Mouse (Mus musculus): ENCODE measurements around the gene Trio. TPM values are rescaled to one million over a fixed set of nuclear protein-coding genes. Genes with fewer than 3 reads are reported as not detected.

Trio gene
- total and polyA plus RNA-seq, 2 experiments from 2014 or later = 21.9 to 214 TPM

DNA sequence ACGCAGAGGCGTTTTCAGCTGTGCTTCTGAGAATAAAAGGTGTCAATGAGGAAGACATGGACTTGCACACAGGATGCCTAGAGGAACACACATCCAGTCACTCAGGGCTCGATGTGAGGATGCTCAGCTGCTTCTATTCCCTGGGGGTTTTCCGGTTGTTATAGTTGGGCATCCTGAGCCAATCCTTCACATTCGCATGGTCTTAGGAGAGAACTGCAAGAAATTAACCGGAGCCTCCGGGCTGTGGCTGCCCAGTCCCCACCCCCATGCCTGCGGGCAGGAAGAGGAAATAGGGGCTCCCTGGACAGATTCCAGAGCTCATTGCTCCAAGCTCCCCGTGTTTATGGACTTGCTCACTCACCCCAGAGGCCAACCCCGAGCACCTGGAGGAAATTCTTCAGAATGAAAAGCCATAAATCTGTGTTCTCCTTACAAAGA lies 241.5 kb downstream of the Trio start:
- no peaks in the 10 kb centered on the region for H3K9me3 ChIP-seq (ENCODE audit: low read length)
- DNase-seq = no peak

DNA sequence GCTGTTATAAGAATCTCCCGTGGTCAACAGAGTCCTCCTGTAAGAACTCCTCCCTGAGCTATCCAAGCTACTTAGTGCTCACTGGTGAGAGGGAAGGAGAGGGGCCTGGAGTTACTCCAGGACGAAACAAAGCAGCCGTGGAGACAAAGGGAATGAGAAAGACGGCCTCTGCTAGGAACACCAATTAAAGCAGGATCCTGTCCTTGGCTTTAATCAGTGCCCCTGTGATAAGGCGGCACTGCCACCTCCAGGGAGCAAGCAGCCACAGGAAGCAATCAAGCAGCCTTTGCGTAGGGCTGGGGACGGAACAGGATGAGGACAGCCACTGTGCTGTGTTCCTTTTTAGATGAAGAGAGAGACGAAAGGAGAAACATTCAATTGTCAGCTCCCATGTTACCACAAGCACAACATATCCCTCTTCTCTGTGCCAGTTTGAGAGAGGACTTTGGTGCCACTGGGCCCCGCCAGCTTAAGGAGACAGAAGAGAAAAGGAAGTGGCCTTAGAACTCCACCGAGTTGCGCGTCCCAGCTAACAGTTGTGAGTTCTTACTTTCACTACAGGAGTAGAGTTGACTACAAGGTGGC lies 242.0 kb downstream of the Trio start:
- peak overlapping the region; percentile 16; the same call in 1 of the 2 replicates for H3K4me2 ChIP-seq (ENCODE audit: low read depth)
- 0 out of 2 replicates have a peak, but pooled peaks cover 3% of the 10 kb centered on the region for H3K36me3 ChIP-seq (ENCODE audit: insufficient read depth)
- no peak for DNase-seq
- 11% methylated on average over 12 of the region's 12 CpGs for WGBS
- peak overlapping the region; percentile 68 for H3K27ac ChIP-seq (ENCODE audit: low read depth, low read length)
- TF ChIP-seq CTCF (IDR thresholded peaks at IDR 0.05; ENCODE audit: low read depth) = peak; percentile 37
- H3K9ac ChIP-seq = peak overlapping the region; percentile 2; the same call in 1 of the 2 replicates
- peak; percentile 21; the same call in 1 of the 2 replicates for ATAC-seq
- no peaks in the 10 kb centered on the region for H3K9me3 ChIP-seq (ENCODE audit: low read length)
- no peaks in the 10 kb centered on the region for H3K27me3 ChIP-seq (ENCODE audit: insufficient read depth, low read length)
- H3K4me1 ChIP-seq (ENCODE audit: insufficient read depth) = peaks cover 63% of the 10 kb centered on the region
- H3K4me3 ChIP-seq (ENCODE audit: low read depth, low read length) = no peak overlapping the region

More for the DNA sequence above, 241.5 kb downstream of the Trio start:
- H3K9ac ChIP-seq = peak overlapping the region; percentile 2; the same call in 1 of the 2 replicates
- H3K36me3 ChIP-seq (ENCODE audit: insufficient read depth) = 0 out of 2 replicates have a peak, but pooled peaks cover 3% of the 10 kb centered on the region
- H3K27me3 ChIP-seq (ENCODE audit: insufficient read depth, low read length) = no peaks in the 10 kb centered on the region
- peak overlapping the region; percentile 68; the same call in 1 of the 2 replicates for H3K27ac ChIP-seq (ENCODE audit: low read depth, low read length)
- no peak for ATAC-seq
- peaks cover 63% of the 10 kb centered on the region for H3K4me1 ChIP-seq (ENCODE audit: insufficient read depth)
- no peak overlapping the region for H3K4me3 ChIP-seq (ENCODE audit: low read depth, low read length)
- 18% methylated on average over 10 of the region's 10 CpGs for WGBS
- no peak for TF ChIP-seq CTCF (IDR thresholded peaks at IDR 0.05; ENCODE audit: low read depth)
- peak overlapping the region; percentile 16; the same call in 1 of the 2 replicates for H3K4me2 ChIP-seq (ENCODE audit: low read depth)

DNA sequence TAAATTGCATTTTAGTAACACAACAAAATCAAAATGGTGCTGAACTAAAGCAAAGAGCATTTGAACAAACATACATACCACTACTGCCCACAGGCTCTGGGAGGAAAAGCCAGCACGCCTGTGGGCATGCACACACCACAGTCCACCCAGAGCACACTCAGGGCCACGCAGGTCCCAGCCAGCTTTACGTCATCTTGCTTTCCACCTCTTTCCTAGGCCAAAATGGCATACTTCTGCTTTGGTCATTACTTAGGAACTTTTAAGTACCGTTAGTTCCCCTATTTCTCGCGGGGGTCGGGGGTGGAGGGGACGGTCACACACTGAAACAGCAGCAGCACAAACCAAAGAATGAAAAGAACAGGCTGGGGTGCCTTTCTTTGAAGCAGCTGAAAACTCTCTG lies 242.6 kb downstream of the Trio start:
- Histone ChIP-seq H3K27ac (ENCODE audit: low read depth, low read length) (peak overlapping the region; percentile 68), H3K9me3 (ENCODE audit: low read length) (no peaks in the 10 kb centered on the region), H3K4me1 (ENCODE audit: insufficient read depth) (peaks cover 63% of the 10 kb centered on the region), H3K4me2 (ENCODE audit: low read depth) (no peak overlapping the region), H3K9ac (peak overlapping the region; percentile 2; the same call in 1 of the 2 replicates), H3K36me3 (ENCODE audit: insufficient read depth) (0 out of 2 replicates have a peak, but pooled peaks cover 3% of the 10 kb centered on the region), H3K4me3 (ENCODE audit: low read depth, low read length) (no peak overlapping the region), H3K27me3 (ENCODE audit: insufficient read depth, low read length) (no peaks in the 10 kb centered on the region)
- ATAC-seq = no peak
- 12% methylated on average over 8 of the region's 8 CpGs for WGBS
- no peak for DNase-seq
- TF ChIP-seq CTCF (IDR thresholded peaks at IDR 0.05; ENCODE audit: low read depth) = no peak

DNA sequence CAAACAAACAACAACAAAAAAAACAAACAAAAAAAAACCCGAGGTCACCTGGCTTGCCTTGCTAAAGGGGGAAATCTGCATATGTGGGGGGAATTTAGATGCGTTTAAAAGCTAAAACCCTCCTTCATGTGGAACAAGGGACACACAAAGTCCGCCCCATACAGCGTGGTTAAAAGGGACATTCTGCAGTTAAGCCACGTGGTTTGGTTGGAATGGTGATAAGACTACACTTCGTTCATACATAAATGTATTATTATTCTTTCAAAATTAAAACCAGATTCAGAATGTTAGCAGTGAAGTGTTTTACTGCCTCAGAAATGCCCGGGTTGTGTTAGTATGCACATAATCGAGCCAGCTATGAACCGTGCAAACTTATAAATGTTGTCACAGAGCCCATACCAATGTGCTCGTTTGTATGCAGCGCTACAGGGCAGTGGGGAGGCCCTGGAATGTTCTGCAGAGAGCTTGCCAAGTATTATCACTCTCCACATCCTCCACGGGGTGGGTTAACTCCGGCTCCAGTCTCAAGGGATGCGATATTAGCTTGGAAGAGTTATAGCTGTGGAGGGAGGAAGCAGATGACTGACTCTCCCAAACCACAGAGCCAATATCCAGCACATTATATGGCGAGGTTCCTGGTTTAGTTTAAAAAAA lies 243.1 kb downstream of the Trio start:
- Histone ChIP-seq H3K27ac (ENCODE audit: low read depth, low read length) (0 out of 2 replicates have a peak overlapping the region, but pooled peaks have one; percentile 1), H3K9ac (no peak overlapping the region), H3K36me3 (ENCODE audit: insufficient read depth) (0 out of 2 replicates have a peak, but pooled peaks cover 3% of the 10 kb centered on the region), H3K4me3 (ENCODE audit: low read depth, low read length) (no peak overlapping the region), H3K4me2 (ENCODE audit: low read depth) (no peak overlapping the region), H3K4me1 (ENCODE audit: insufficient read depth) (peaks cover 62% of the 10 kb centered on the region), H3K27me3 (ENCODE audit: insufficient read depth, low read length) (no peaks in the 10 kb centered on the region), H3K9me3 (ENCODE audit: low read length) (no peaks in the 10 kb centered on the region)
- WGBS = 16% methylated on average over 15 of the region's 15 CpGs
- TF ChIP-seq CTCF (IDR thresholded peaks at IDR 0.05; ENCODE audit: low read depth) = no peak
- peak; percentile 68 for ATAC-seq
- DNase-seq = peak; percentile 60

DNA sequence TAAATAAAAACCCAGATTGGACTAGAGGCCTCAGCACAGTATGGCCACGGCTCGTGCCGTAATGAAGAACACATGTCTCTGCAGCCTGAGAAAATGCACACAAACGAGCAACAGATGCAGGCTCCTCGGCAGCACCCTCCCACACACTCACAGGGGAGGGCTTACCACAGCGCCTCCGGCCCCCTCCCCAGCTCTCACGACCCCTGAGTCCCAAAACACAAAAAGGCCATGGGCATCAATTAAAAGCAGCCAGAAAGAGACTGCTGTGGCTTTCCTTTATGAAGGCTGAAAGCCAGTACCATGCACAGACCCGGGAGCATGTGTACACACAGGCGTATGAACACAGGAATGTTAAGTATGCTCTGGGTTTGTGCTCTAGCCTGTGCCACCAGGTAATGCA lies 245.8 kb downstream of the Trio start:
- Histone ChIP-seq H3K27me3 (ENCODE audit: insufficient read depth, low read length) (no peaks in the 10 kb centered on the region), H3K4me2 (ENCODE audit: low read depth) (no peak overlapping the region), H3K4me1 (ENCODE audit: insufficient read depth) (peaks cover 46% of the 10 kb centered on the region), H3K27ac (ENCODE audit: low read depth, low read length) (peak overlapping the region; percentile 57; the same call in 1 of the 2 replicates), H3K36me3 (ENCODE audit: insufficient read depth) (no peaks in the 10 kb centered on the region), H3K9ac (peak overlapping the region; percentile 19; the same call in 1 of the 2 replicates), H3K4me3 (ENCODE audit: low read depth, low read length) (no peak overlapping the region), H3K9me3 (ENCODE audit: low read length) (no peaks in the 10 kb centered on the region)
- no peak for TF ChIP-seq CTCF (IDR thresholded peaks at IDR 0.05; ENCODE audit: low read depth)
- DNase-seq = peak; percentile 59
- ATAC-seq = peak; percentile 53; the same call in 1 of the 2 replicates
- WGBS = 11% methylated on average over 10 of the region's 10 CpGs

DNA sequence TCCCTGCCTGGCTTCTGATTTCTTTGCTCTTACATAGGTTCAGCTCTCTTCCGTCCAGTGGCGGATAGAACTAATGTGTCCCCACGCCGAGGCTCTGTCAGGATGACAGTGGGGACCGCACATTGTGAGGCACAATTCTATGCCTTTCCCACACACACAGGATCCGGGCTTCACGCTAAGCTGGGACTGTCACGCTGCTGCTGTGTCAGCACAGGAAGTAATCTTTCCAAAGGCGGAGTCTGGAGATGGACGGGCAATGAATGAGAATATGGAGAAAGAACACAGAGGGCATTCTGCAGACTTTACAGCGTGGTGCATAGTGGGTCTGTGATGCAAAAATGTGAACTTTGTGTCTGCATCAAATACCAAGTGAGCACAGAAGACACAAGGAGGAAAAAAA lies 246.2 kb downstream of the Trio start:
- no peak overlapping the region for H3K4me3 ChIP-seq (ENCODE audit: low read depth, low read length)
- H3K9ac ChIP-seq = no peak overlapping the region
- WGBS = 44% methylated on average over 11 of the region's 11 CpGs
- no peaks in the 10 kb centered on the region for H3K27me3 ChIP-seq (ENCODE audit: insufficient read depth, low read length)
- no peaks in the 10 kb centered on the region for H3K9me3 ChIP-seq (ENCODE audit: low read length)
- DNase-seq (no peak), ATAC-seq (no peak)
- no peak overlapping the region for H3K4me2 ChIP-seq (ENCODE audit: low read depth)
- TF ChIP-seq CTCF (IDR thresholded peaks at IDR 0.05; ENCODE audit: low read depth) = no peak
- no peaks in the 10 kb centered on the region for H3K36me3 ChIP-seq (ENCODE audit: insufficient read depth)
- peaks cover 42% of the 10 kb centered on the region for H3K4me1 ChIP-seq (ENCODE audit: insufficient read depth)
- peak overlapping the region; percentile 57; the same call in 1 of the 2 replicates for H3K27ac ChIP-seq (ENCODE audit: low read depth, low read length)

DNA sequence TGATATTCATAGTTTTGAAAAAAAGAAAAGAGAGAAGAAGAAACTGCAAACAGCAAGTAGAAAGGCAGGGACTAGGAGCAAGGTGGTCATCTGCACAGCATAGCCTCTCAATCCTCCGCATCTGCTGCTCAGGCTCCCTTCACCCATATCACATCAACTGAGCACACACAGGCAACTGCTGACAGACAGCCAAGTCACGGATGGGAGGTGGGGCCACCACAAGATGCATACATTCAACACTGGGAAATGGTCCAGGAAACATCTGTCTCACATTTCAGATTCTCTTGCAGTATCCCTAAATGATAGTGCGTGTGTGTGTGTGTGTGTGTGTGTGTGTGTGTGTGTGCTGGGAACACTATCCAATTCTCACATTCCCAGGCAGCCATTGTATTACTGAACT lies 247.4 kb downstream of the Trio start:
- no peak for ATAC-seq
- no peak for TF ChIP-seq CTCF (IDR thresholded peaks at IDR 0.05; ENCODE audit: low read depth)
- Histone ChIP-seq H3K4me1 (ENCODE audit: insufficient read depth) (peaks cover 31% of the 10 kb centered on the region), H3K4me3 (ENCODE audit: low read depth, low read length) (no peak overlapping the region), H3K27ac (ENCODE audit: low read depth, low read length) (0 out of 2 replicates have a peak overlapping the region, but pooled peaks have one; percentile 15), H3K36me3 (ENCODE audit: insufficient read depth) (peaks cover 7% of the 10 kb centered on the region), H3K9ac (no peak overlapping the region), H3K27me3 (ENCODE audit: insufficient read depth, low read length) (no peaks in the 10 kb centered on the region), H3K9me3 (ENCODE audit: low read length) (no peaks in the 10 kb centered on the region), H3K4me2 (ENCODE audit: low read depth) (no peak overlapping the region)
- 18% methylated on average over 3 of the region's 3 CpGs for WGBS
- DNase-seq = peak; percentile 59
